Mouse (Mus musculus) midbrain, embryonic 15.5 days (tissue): ENCODE data around the gene Zfp827. TPM values are rescaled to one million over a fixed set of nuclear protein-coding genes. Genes with fewer than 3 reads are reported as not detected.

Experiments used
- ATAC-seq: fragments of 200-750 bp; cut with Nextera tagmentation; replicated peaks from 2 replicates; pipeline ENCODE4 v1.8.0; 2017; ENCODE audit warnings: moderate TSS enrichment
- H3K27ac ChIP-seq: fragments of 300-500 bp; sonication (generic); 2 replicates; pipeline ENCODE4 v1.5.1; 2015; ENCODE audit warnings: mild to moderate bottlenecking, inconsistent platforms
- H3K27me3 ChIP-seq: fragments of 300-500 bp; sonication (generic); replicated peaks from 2 replicates; pipeline ENCODE4 v1.6.1; 2015; ENCODE audit warnings: inconsistent platforms
- H3K36me3 ChIP-seq: fragments of 300-500 bp; sonication (generic); replicated peaks from 2 replicates; pipeline ENCODE4 v1.6.1; 2015; ENCODE audit warnings: inconsistent platforms
- H3K4me1 ChIP-seq: fragments of 300-500 bp; sonication (generic); 2 replicates; pipeline ENCODE4 v1.6.1; 2015; ENCODE audit warnings: inconsistent platforms
- H3K4me2 ChIP-seq: fragments of 300-500 bp; sonication (generic); 2 replicates; pipeline ENCODE4 v1.6.1; 2015; ENCODE audit warnings: inconsistent platforms, mild to moderate bottlenecking, moderate library complexity
- H3K4me3 ChIP-seq: fragments of 300-500 bp; sonication (generic); 2 replicates; pipeline ENCODE4 v1.5.1; 2015; ENCODE audit warnings: mild to moderate bottlenecking, inconsistent platforms
- H3K9ac ChIP-seq: fragments of 300-500 bp; sonication (generic); 2 replicates; pipeline ENCODE4 v1.6.1; 2015; ENCODE audit warnings: mild to moderate bottlenecking, inconsistent platforms
- H3K9me3 ChIP-seq: fragments of 300-500 bp; sonication (generic); 2 replicates; pipeline ENCODE4 v1.6.1; 2016; ENCODE audit warnings: inconsistent platforms
- WGBS: fragments of 180-500 bp; shearing (Covaris S2); methylation state at CpG from one replicate; pipeline ENCODE4 v1.1.7; 2015; ENCODE audit warnings: mixed read lengths; 5-methylcytosine and 5-hydroxymethylcytosine counted together
- polyA plus RNA-seq: library from polyadenylated mRNA; unstranded; fragments of >200 nt; fragmentation: Nextera tagmentation; extraction: Ambion mirVana; gene quantifications from 2 replicates; pipeline ENCODE4 v1.2.1, GENCODE M21; 2015

The Zfp827 gene
- polyA plus RNA-seq, 1 experiment from 2014 or later, result 13.9 TPM

- no peak overlapping the region for H3K4me2 ChIP-seq
- no peak for ATAC-seq
- no peak overlapping the region for H3K9ac ChIP-seq
- H3K27ac ChIP-seq, result no peak overlapping the region
- H3K9me3 ChIP-seq, result no peaks in the 10 kb centered on the region
- H3K36me3 ChIP-seq, result no peaks in the 10 kb centered on the region
- no peaks in the 10 kb centered on the region for H3K4me1 ChIP-seq
- H3K4me3 ChIP-seq, result no peak overlapping the region
- 54% methylated on average over 11 of the region's 11 CpGs for WGBS
- no peaks in the 10 kb centered on the region for H3K27me3 ChIP-seq
Observed at GRCm38 (mm10) chr8:79096970-79097369, 68.7 kb downstream of the Zfp827 start.

GRCm38 (mm10) chr8:79102707-79103106 lies 74.5 kb downstream of the Zfp827 start:
- H3K9ac ChIP-seq, result no peak overlapping the region
- no peaks in the 10 kb centered on the region for H3K9me3 ChIP-seq
- peak; percentile 37 for ATAC-seq
- no peak overlapping the region for H3K4me3 ChIP-seq
- no peak overlapping the region for H3K4me2 ChIP-seq
- no peaks in the 10 kb centered on the region for H3K27me3 ChIP-seq
- H3K27ac ChIP-seq, result no peak overlapping the region
- no peaks in the 10 kb centered on the region for H3K36me3 ChIP-seq
- 53% methylated on average over 4 of the region's 4 CpGs for WGBS
- H3K4me1 ChIP-seq, result peaks cover 2% of the 10 kb centered on the region; the same call in 1 of the 2 replicates

GRCm38 (mm10) chr8:79103185-79103878 lies 75.1 kb downstream of the Zfp827 start:
- no peak overlapping the region for H3K4me2 ChIP-seq
- 81% methylated on average over 14 of the region's 14 CpGs for WGBS
- no peaks in the 10 kb centered on the region for H3K27me3 ChIP-seq
- no peaks in the 10 kb centered on the region for H3K36me3 ChIP-seq
- peaks cover 2% of the 10 kb centered on the region; the same call in 1 of the 2 replicates for H3K4me1 ChIP-seq
- no peaks in the 10 kb centered on the region for H3K9me3 ChIP-seq
- H3K27ac ChIP-seq, result no peak overlapping the region
- H3K9ac ChIP-seq, result no peak overlapping the region
- 0 out of 2 replicates have a peak, but pooled peaks have one; percentile 27 for ATAC-seq
- no peak overlapping the region for H3K4me3 ChIP-seq

GRCm38 (mm10) chr8:79103923-79104580 lies 75.8 kb downstream of the Zfp827 start:
- Histone ChIP-seq H3K27ac (no peak overlapping the region), H3K9me3 (no peaks in the 10 kb centered on the region), H3K4me2 (no peak overlapping the region), H3K9ac (no peak overlapping the region), H3K27me3 (no peaks in the 10 kb centered on the region), H3K4me3 (no peak overlapping the region), H3K36me3 (no peaks in the 10 kb centered on the region), H3K4me1 (peaks cover 2% of the 10 kb centered on the region; the same call in 1 of the 2 replicates)
- WGBS, result 79% methylated on average over 9 of the region's 9 CpGs
- 0 out of 2 replicates have a peak, but pooled peaks have one; percentile 30 for ATAC-seq

- Histone ChIP-seq H3K4me2 (no peak overlapping the region), H3K27me3 (no peaks in the 10 kb centered on the region), H3K9me3 (no peaks in the 10 kb centered on the region), H3K36me3 (no peaks in the 10 kb centered on the region), H3K27ac (no peak overlapping the region), H3K9ac (no peak overlapping the region), H3K4me1 (peaks cover 2% of the 10 kb centered on the region; the same call in 1 of the 2 replicates), H3K4me3 (no peak overlapping the region)
- 85% methylated on average over 9 of the region's 9 CpGs for WGBS
- ATAC-seq, result no peak
Observed at GRCm38 (mm10) chr8:79104634-79105033, 76.4 kb downstream of the Zfp827 start.

GRCm38 (mm10) chr8:79105186-79105585 lies 76.9 kb downstream of the Zfp827 start:
- Histone ChIP-seq H3K4me1 (peaks cover 2% of the 10 kb centered on the region; the same call in 1 of the 2 replicates), H3K9me3 (no peaks in the 10 kb centered on the region), H3K27ac (no peak overlapping the region), H3K4me2 (no peak overlapping the region), H3K27me3 (no peaks in the 10 kb centered on the region), H3K9ac (no peak overlapping the region), H3K36me3 (no peaks in the 10 kb centered on the region), H3K4me3 (no peak overlapping the region)
- WGBS, result 76% methylated on average over 10 of the region's 10 CpGs
- ATAC-seq, result no peak

- Histone ChIP-seq H3K36me3 (no peaks in the 10 kb centered on the region), H3K4me2 (no peak overlapping the region), H3K27ac (no peak overlapping the region), H3K9ac (no peak overlapping the region), H3K4me1 (no peaks in the 10 kb centered on the region), H3K4me3 (no peak overlapping the region), H3K27me3 (no peaks in the 10 kb centered on the region), H3K9me3 (no peaks in the 10 kb centered on the region)
- WGBS, result 90% methylated on average over 8 of the region's 8 CpGs
- no peak for ATAC-seq
Observed at GRCm38 (mm10) chr8:79111461-79111860, 83.2 kb downstream of the Zfp827 start.

- H3K4me1 ChIP-seq, result no peaks in the 10 kb centered on the region
- no peak overlapping the region for H3K9ac ChIP-seq
- no peaks in the 10 kb centered on the region for H3K9me3 ChIP-seq
- ATAC-seq, result 0 out of 2 replicates have a peak, but pooled peaks have one; percentile 40
- no peak overlapping the region for H3K4me3 ChIP-seq
- no peak overlapping the region for H3K27ac ChIP-seq
- no peaks in the 10 kb centered on the region for H3K27me3 ChIP-seq
- 97% methylated on average over 18 of the region's 18 CpGs for WGBS
- H3K36me3 ChIP-seq, result no peaks in the 10 kb centered on the region
- no peak overlapping the region for H3K4me2 ChIP-seq
Observed at GRCm38 (mm10) chr8:79112480-79112879, 84.2 kb downstream of the Zfp827 start.

GRCm38 (mm10) chr8:79113533-79113932 lies 85.3 kb downstream of the Zfp827 start:
- ATAC-seq, result no peak
- WGBS, result 96% methylated on average over 9 of the region's 9 CpGs
- no peaks in the 10 kb centered on the region for H3K9me3 ChIP-seq

GRCm38 (mm10) chr8:79114561-79114960 lies 86.3 kb downstream of the Zfp827 start:
- Histone ChIP-seq H3K9ac (no peak overlapping the region), H3K9me3 (no peaks in the 10 kb centered on the region), H3K27ac (no peak overlapping the region), H3K36me3 (no peaks in the 10 kb centered on the region; the same call in 1 of the 2 replicates), H3K4me2 (no peak overlapping the region), H3K4me3 (no peak overlapping the region), H3K27me3 (no peaks in the 10 kb centered on the region), H3K4me1 (no peaks in the 10 kb centered on the region)
- 70% methylated on average over 6 of the region's 6 CpGs for WGBS
- ATAC-seq, result no peak

More at GRCm38 (mm10) chr8:79113533-79113932, 85.3 kb downstream of the Zfp827 start:
- Histone ChIP-seq H3K36me3 (no peaks in the 10 kb centered on the region), H3K9ac (no peak overlapping the region), H3K27ac (no peak overlapping the region), H3K4me1 (no peaks in the 10 kb centered on the region), H3K4me3 (no peak overlapping the region), H3K4me2 (no peak overlapping the region), H3K27me3 (no peaks in the 10 kb centered on the region)

- H3K4me2 ChIP-seq, result no peak overlapping the region
- 91% methylated on average over 7 of the region's 7 CpGs for WGBS
- no peaks in the 10 kb centered on the region for H3K9me3 ChIP-seq
- ATAC-seq, result no peak
- no peak overlapping the region for H3K4me3 ChIP-seq
- H3K27ac ChIP-seq, result no peak overlapping the region
- no peak overlapping the region for H3K9ac ChIP-seq
- peaks cover 12% of the 10 kb centered on the region; the same call in 1 of the 2 replicates for H3K36me3 ChIP-seq
- no peaks in the 10 kb centered on the region for H3K4me1 ChIP-seq
- H3K27me3 ChIP-seq, result no peaks in the 10 kb centered on the region
Observed at GRCm38 (mm10) chr8:79116436-79116835, 88.2 kb downstream of the Zfp827 start.

GRCm38 (mm10) chr8:79117711-79118110 lies 89.5 kb downstream of the Zfp827 start:
- no peak for ATAC-seq
- 95% methylated on average over 7 of the region's 7 CpGs for WGBS
- Histone ChIP-seq H3K9me3 (no peaks in the 10 kb centered on the region), H3K36me3 (peaks cover 23% of the 10 kb centered on the region), H3K27ac (no peak overlapping the region), H3K27me3 (no peaks in the 10 kb centered on the region), H3K4me2 (no peak overlapping the region), H3K4me1 (no peaks in the 10 kb centered on the region), H3K9ac (no peak overlapping the region), H3K4me3 (no peak overlapping the region)
